Mouse (Mus musculus) stomach, embryonic 15.5 days (tissue): ENCODE results near the gene Slc16a11. TPM values are rescaled to one million over a fixed set of nuclear protein-coding genes. Genes with fewer than 3 reads are reported as not detected.
A peak's percentile ranks its signal among the peaks of the same experiment; 100 is the strongest.

Source experiments
- ATAC-seq: fragments of 200-750 bp; cut with Nextera tagmentation; 2 replicates; pipeline ENCODE4 v1.8.0; 2017; ENCODE audit warnings: low read depth, moderate number of reproducible peaks, moderate TSS enrichment; ENCODE audit not compliant: insufficient read depth, low FRiP score
- H3K27ac ChIP-seq: fragments of 300-500 bp; sonication (generic); 2 replicates; pipeline ENCODE4 v1.5.1; 2015; ENCODE audit warnings: mild to moderate bottlenecking, inconsistent platforms
- H3K27me3 ChIP-seq: fragments of 300-500 bp; sonication (generic); replicated peaks from 2 replicates; pipeline ENCODE4 v1.6.1; 2015; ENCODE audit warnings: inconsistent platforms
- H3K36me3 ChIP-seq: fragments of 300-500 bp; sonication (generic); 2 replicates; pipeline ENCODE4 v1.6.1; 2015; ENCODE audit warnings: inconsistent platforms
- H3K4me1 ChIP-seq: fragments of 300-500 bp; sonication (generic); 2 replicates; pipeline ENCODE4 v1.6.1; 2015; ENCODE audit warnings: inconsistent platforms
- H3K4me2 ChIP-seq: fragments of 300-500 bp; sonication (generic); 2 replicates; pipeline ENCODE4 v1.6.1; 2015; ENCODE audit warnings: mild to moderate bottlenecking, inconsistent platforms
- H3K4me3 ChIP-seq: fragments of 300-500 bp; sonication (generic); replicated peaks from 2 replicates; pipeline ENCODE4 v1.5.1; 2015; ENCODE audit warnings: inconsistent platforms
- H3K9ac ChIP-seq: fragments of 300-500 bp; sonication (generic); 2 replicates; pipeline ENCODE4 v1.6.1; 2015; ENCODE audit warnings: inconsistent platforms
- H3K9me3 ChIP-seq: fragments of 300-500 bp; sonication (generic); 2 replicates; pipeline ENCODE4 v1.6.1; 2016; ENCODE audit warnings: inconsistent platforms
- WGBS: fragments of 180-500 bp; shearing (Covaris S2); methylation state at CpG from one replicate; pipeline ENCODE4 v1.1.7; 2015; 5-methylcytosine and 5-hydroxymethylcytosine counted together
- polyA plus RNA-seq: library from polyadenylated mRNA; unstranded; fragments of >200 nt; fragmentation: Nextera tagmentation; extraction: Ambion mirVana; gene quantifications from 2 replicates; pipeline ENCODE4 v1.2.1, GENCODE M21; 2015

Gene Slc16a11
- polyA plus RNA-seq, 1 experiment from 2014 or later: 2.4 TPM

DNA sequence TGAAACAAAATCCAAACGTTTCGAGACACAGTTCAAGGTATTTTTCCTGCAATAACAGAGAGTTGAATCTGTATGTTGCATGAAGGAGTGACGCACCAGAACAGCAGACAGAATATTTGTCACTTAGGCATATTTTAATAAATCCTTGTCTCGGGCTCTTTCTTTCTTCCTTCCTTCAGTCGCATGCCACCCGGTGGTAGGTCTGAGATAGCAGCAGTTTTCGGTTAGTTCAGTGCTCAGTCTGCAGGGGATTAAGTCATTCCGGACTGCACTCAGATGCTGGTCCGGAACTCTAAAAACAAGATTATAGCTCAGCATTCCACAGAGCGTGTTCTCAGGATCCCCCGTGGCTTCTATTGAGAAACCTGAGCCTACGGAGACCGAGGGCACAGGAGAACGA is 33.2 kb upstream of the Slc16a11 start:
- 35% methylated on average over 14 of the region's 14 CpGs for WGBS
- no peak overlapping the region for H3K9ac ChIP-seq
- H3K4me2 ChIP-seq: no peak overlapping the region
- no peak for ATAC-seq
- no peak overlapping the region for H3K4me3 ChIP-seq
- H3K9me3 ChIP-seq: no peaks in the 10 kb centered on the region
- H3K27ac ChIP-seq: no peak overlapping the region
- H3K36me3 ChIP-seq: no peaks in the 10 kb centered on the region
- H3K27me3 ChIP-seq: no peaks in the 10 kb centered on the region
- no peaks in the 10 kb centered on the region for H3K4me1 ChIP-seq

DNA sequence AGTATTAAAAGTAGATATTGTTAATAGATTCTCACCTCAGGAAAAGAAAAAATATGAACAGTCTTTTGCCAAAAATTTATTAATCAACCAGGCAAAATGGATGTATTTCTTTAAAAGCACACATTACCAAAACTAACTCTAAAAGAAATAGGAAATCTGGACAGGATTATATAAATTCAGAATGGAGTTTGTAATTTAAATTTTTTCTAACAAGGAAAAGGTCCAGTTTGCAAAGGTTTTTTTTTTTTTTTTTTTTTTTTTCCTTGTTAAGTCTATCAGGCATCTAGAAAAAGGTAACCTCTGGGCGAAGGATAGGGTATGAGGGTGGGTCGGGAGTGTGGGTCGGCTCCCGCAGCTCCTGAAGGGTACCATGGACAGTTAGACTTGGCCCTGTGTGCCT is 32.1 kb upstream of the Slc16a11 start:
- H3K36me3 ChIP-seq: no peaks in the 10 kb centered on the region
- no peak overlapping the region for H3K4me2 ChIP-seq
- no peaks in the 10 kb centered on the region for H3K27me3 ChIP-seq
- 85% methylated on average over 4 of the region's 4 CpGs for WGBS
- no peak for ATAC-seq
- no peak overlapping the region for H3K4me3 ChIP-seq
- H3K27ac ChIP-seq: no peak overlapping the region
- no peak overlapping the region for H3K9ac ChIP-seq
- no peaks in the 10 kb centered on the region for H3K4me1 ChIP-seq
- H3K9me3 ChIP-seq: no peaks in the 10 kb centered on the region

DNA sequence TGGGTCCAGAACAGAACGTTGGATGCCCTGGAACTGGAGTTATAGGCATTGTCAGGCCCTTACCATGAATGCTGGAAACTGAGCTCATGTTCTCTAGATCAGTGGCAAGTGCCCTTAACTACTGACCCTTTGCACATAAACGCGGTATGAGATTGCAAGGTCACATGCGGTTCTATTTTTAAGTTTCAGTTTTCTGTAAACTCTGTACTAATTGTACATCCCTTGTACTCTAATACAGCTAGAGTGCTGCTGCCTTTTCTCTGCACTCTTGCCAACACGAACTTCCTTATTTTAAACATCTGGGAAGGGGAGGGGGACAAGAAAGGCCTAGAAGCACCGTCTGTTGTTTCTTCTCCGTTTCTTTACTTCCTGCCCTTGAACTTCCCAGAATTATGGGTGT is 27.4 kb upstream of the Slc16a11 start:
- H3K4me2 ChIP-seq: no peak overlapping the region

DNA sequence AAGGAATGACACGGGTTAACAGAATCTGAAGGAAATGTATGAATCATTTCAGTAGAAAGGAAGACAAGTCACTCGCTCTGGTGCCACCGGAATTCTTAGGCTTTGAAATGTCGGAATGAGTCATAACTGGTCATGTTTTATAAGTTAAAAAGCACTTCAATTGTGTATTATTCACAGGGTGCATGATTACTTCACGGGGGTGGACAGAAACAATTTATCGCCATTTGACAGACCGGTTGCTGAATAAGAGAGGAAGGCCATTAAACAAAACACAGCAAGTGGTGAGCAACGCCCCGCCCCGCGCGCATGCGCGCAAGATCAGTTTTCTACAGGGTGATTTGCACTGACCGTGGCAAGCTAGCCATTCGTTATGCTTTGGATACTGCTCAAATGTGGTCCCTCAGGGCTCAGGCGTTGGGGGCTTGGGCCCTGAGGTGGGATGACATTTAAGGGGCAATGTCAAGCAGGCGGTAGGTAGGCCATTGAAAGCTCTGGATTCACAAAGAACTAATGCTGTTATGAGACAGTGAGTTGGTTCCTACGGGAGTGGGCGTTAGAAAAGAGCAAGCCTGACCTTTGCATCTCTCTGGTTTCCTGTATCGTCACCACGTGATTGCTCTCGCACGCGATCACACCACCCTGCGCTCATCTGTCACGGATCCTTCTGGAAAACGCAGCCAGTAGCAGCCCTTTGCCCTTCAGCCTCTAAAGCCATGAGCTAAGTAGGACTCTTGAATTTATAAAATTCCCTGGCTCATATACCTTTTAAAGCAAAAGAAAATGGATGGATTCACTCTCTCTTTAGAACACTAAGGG is 23.0 kb upstream of the Slc16a11 start:
- 79% methylated on average over 28 of the region's 28 CpGs for WGBS
- Histone ChIP-seq H3K4me3 (no peak overlapping the region), H3K36me3 (no peaks in the 10 kb centered on the region), H3K4me2 (no peak overlapping the region), H3K9me3 (no peaks in the 10 kb centered on the region), H3K27me3 (no peaks in the 10 kb centered on the region), H3K27ac (peak overlapping the region; percentile 6; the same call in 1 of the 2 replicates), H3K4me1 (no peaks in the 10 kb centered on the region), H3K9ac (no peak overlapping the region)
- no peak; the same call in 1 of the 2 replicates for ATAC-seq

More for the DNA sequence above, 27.4 kb upstream of the Slc16a11 start:
- H3K9ac ChIP-seq: no peak overlapping the region
- ATAC-seq: no peak
- no peaks in the 10 kb centered on the region for H3K27me3 ChIP-seq
- 54% methylated on average over 7 of the region's 7 CpGs for WGBS
- no peaks in the 10 kb centered on the region for H3K9me3 ChIP-seq
- H3K4me3 ChIP-seq: no peak overlapping the region
- H3K36me3 ChIP-seq: no peaks in the 10 kb centered on the region
- no peak overlapping the region for H3K27ac ChIP-seq
- no peaks in the 10 kb centered on the region for H3K4me1 ChIP-seq

DNA sequence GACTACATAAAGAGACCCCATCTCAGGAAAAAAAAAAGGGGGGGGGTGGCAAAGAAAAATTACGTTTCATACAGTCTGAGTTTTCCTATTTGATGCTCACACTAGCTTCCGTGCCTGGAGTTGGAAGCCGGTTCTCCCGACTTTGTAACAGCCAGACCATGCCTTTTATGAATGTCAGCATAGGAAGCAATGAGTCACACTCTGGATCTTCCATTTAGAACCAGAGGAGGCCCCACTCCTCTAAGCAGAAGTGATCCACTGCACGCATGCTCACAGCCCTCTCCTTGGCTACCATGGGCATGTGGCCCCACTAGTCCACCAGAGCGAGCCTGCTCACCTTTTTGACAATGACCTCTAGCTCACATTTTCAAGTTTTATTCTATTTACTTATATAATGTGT is 21.4 kb upstream of the Slc16a11 start:
- ATAC-seq: no peak
- no peak overlapping the region for H3K4me2 ChIP-seq
- no peaks in the 10 kb centered on the region for H3K9me3 ChIP-seq
- no peak overlapping the region for H3K4me3 ChIP-seq
- H3K9ac ChIP-seq: no peak overlapping the region
- no peaks in the 10 kb centered on the region for H3K27me3 ChIP-seq
- no peaks in the 10 kb centered on the region for H3K36me3 ChIP-seq
- H3K27ac ChIP-seq: no peak overlapping the region
- no peaks in the 10 kb centered on the region for H3K4me1 ChIP-seq
- WGBS: 71% methylated on average over 6 of the region's 6 CpGs

DNA sequence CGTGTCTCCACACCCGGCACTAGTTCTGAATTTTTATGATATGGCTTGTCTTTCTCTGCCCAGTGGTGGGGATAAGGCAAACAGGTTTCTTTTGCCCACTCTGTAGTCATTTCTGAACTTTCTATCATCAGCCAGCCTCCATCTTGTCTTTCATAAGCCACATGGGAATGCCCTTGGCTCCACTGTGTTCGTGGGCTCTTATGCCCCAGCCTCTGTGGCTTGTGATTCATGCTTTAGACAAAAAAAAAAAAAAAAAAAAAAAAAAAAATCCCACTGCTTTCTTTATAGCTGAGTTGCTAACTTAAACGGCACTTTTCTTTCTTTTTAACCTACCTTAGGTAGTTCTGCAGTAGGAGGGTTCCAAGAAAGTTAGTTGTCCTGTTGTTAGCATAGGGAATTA is 20.4 kb upstream of the Slc16a11 start:
- H3K4me2 ChIP-seq: no peak overlapping the region
- H3K36me3 ChIP-seq: no peaks in the 10 kb centered on the region
- no peaks in the 10 kb centered on the region for H3K9me3 ChIP-seq
- ATAC-seq: no peak
- no peak overlapping the region for H3K4me3 ChIP-seq
- H3K9ac ChIP-seq: no peak overlapping the region
- 73% methylated on average over 4 of the region's 4 CpGs for WGBS
- H3K4me1 ChIP-seq: no peaks in the 10 kb centered on the region
- H3K27me3 ChIP-seq: no peaks in the 10 kb centered on the region
- H3K27ac ChIP-seq: no peak overlapping the region

DNA sequence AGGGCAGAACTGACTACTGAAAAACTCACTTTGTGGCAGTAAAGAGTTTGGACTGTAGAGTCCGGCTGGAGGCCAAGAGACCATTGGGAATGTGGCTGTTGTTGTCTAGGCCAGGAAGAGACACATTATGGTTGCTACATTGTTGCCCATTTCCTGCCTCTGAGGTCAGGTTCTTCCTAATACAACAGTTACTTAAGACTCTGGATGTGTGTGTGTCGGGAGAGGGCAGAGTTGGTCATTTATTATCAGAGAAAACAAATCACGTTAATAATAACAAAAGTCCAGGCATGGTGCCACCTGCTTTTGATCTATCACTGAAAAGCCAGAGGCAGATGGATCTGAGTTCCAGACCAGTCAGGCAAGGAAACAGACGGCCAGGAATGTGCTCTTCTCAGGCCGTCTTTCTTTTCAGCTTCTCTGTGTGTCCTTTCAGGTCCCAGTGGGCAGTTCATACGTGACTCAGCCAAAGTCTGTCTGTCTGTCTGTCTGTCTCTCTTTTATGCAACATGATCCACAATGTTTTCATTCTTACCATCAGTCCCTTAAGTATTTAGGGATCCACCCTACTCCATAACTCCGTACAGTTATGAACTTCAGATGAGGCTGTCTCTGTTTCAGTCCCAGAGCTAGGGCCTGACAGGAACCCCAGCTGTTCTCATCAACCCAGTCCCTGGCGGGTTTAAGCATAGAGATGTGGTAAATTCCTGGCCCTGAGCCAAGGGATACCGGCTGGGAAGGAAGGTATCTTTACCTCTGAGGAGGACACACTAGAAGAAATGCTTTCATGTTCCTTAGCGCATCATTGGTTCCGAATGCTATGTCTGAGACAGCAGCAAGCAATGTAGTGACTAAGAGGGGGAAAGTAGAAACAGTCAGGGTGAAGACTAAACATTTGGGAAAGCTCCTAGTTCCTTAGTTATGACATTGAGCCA is 18.9 kb upstream of the Slc16a11 start:
- Histone ChIP-seq H3K9ac (no peak overlapping the region), H3K27ac (no peak overlapping the region), H3K9me3 (no peaks in the 10 kb centered on the region), H3K4me1 (no peaks in the 10 kb centered on the region), H3K36me3 (no peaks in the 10 kb centered on the region), H3K4me3 (no peak overlapping the region), H3K27me3 (no peaks in the 10 kb centered on the region), H3K4me2 (no peak overlapping the region)
- 33% methylated on average over 11 of the region's 11 CpGs for WGBS
- no peak for ATAC-seq

DNA sequence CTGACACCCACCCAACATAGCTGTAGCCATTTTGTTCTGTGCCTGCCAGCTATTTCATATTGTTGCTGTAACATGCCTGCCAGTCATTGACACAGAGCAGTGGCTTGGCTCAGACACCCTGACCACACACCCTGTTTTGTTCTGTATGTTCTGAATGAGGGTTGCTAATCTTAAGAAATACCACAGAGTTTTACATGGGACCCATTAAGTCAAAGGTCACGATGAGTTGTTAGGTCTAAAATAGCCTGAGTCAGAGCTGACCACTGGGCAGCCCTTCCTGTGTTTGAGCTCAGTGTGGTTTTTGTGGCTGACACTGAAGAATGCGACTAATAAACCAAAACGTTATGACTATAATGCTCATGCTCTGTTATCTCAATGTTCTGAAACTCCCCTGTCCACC is 14.2 kb upstream of the Slc16a11 start:
- H3K4me1 ChIP-seq: no peaks in the 10 kb centered on the region
- no peaks in the 10 kb centered on the region for H3K27me3 ChIP-seq
- no peak overlapping the region for H3K9ac ChIP-seq
- H3K9me3 ChIP-seq: no peaks in the 10 kb centered on the region
- WGBS: 79% methylated on average over 3 of the region's 3 CpGs
- no peaks in the 10 kb centered on the region for H3K36me3 ChIP-seq
- no peak overlapping the region for H3K27ac ChIP-seq
- no peak overlapping the region for H3K4me3 ChIP-seq
- H3K4me2 ChIP-seq: no peak overlapping the region
- ATAC-seq: no peak

DNA sequence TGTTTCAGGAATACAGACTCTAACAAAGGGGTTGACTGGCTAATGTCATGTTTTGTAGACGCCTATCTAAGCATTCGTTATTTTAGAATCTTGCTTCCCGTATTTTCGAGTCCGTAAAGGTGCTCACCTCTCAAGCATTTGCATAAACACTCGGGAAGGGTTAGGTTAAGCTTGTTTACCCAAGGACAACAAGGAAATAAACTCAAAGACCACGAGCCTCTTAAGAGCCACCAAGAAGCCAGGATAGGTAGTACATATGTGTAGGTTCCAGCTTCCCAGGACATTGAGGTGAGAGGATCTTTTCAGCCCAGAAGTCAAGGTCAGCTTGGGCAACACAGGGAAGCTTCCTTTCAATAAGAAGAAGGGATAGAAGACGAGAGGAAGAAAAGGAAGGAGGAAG is 13.4 kb upstream of the Slc16a11 start:
- Histone ChIP-seq H3K27ac (no peak overlapping the region), H3K36me3 (no peaks in the 10 kb centered on the region), H3K9me3 (no peaks in the 10 kb centered on the region), H3K9ac (no peak overlapping the region), H3K4me3 (no peak overlapping the region), H3K27me3 (no peaks in the 10 kb centered on the region), H3K4me2 (no peak overlapping the region), H3K4me1 (no peaks in the 10 kb centered on the region)
- 71% methylated on average over 8 of the region's 8 CpGs for WGBS
- ATAC-seq: no peak

DNA sequence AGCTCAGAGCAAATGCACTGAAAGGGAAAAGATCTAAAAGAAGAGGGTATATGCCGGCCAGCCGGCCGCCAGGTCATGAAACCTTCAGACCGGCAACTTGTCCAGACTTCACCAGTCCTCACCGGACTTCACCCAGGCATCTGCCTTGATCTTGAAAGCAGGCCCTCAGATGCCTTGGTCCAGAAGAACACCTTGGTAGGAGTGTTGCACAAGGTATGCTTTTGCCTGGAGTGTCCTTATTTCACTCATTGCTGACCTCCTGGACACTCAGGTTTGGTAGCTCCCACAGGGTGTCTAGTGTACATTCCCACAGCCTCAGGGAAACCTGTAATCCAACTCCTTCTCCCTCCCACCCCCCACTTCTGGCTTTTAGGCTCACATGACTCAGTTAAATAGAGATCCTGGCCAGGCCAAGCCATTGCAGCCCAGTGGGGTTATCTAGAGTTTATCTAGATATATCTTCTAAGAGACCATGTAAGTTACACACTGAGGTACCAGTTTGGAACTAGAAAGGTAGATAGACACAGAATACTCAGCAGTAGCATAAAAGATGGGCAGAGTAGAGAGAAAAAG is 12.4 kb upstream of the Slc16a11 start:
- H3K27ac ChIP-seq: no peak overlapping the region
- H3K9me3 ChIP-seq: no peaks in the 10 kb centered on the region
- ATAC-seq: no peak
- no peak overlapping the region for H3K4me3 ChIP-seq
- H3K9ac ChIP-seq: no peak overlapping the region
- no peaks in the 10 kb centered on the region for H3K36me3 ChIP-seq
- no peak overlapping the region for H3K4me2 ChIP-seq
- no peaks in the 10 kb centered on the region for H3K4me1 ChIP-seq
- no peaks in the 10 kb centered on the region for H3K27me3 ChIP-seq
- WGBS: 90% methylated on average over 5 of the region's 5 CpGs

DNA sequence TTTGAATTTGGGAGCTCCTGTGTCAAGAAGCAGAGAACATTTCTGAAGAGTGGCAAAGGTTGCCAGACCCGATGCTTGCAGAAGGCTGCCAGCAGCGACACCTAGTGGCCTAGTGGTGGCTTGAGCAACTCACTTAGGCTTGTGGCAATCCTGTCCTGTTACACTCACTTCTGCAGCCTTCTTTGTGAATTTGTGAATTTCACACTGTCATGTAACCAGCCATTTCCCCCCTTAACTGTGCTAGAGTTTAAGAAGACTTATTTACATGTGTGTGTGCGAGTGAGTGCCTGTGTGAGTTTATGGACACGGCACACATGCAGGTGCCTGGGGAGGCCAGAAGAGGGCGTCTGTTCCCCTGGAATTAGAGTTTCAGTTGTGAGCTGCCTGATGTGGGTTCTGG is 10.9 kb upstream of the Slc16a11 start:
- Histone ChIP-seq H3K27me3 (no peaks in the 10 kb centered on the region), H3K36me3 (no peaks in the 10 kb centered on the region), H3K9me3 (no peaks in the 10 kb centered on the region), H3K4me3 (no peak overlapping the region), H3K27ac (no peak overlapping the region), H3K9ac (no peak overlapping the region), H3K4me1 (no peaks in the 10 kb centered on the region), H3K4me2 (no peak overlapping the region)
- WGBS: 32% methylated on average over 5 of the region's 5 CpGs
- ATAC-seq: peak; percentile 60; the same call in 1 of the 2 replicates

DNA sequence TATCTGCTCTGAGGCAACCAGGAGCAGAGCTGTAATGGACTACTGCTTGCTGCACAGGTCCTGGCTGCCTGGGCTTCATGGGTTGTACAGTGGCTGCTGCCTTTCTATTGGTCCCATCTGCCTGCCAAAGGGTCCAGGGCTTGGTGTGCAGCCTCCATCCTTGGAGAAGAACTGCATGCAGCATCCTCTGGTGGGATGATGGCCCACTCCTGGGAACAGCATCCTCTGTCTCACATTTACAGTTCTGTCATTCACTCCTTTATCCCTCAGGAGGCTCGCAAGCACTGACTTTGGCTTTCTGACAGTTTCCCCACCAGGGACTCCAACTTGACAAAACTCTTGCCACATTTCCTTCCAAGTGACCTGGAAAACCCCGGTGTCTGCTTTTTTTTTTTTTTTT is 5.8 kb upstream of the Slc16a11 start:
- H3K36me3 ChIP-seq: no peaks in the 10 kb centered on the region
- no peaks in the 10 kb centered on the region for H3K9me3 ChIP-seq
- WGBS: 73% methylated on average over 2 of the region's 2 CpGs
- H3K4me1 ChIP-seq: no peaks in the 10 kb centered on the region
- H3K9ac ChIP-seq: no peak overlapping the region
- H3K27me3 ChIP-seq: no peaks in the 10 kb centered on the region
- H3K4me2 ChIP-seq: no peak overlapping the region
- no peak overlapping the region for H3K4me3 ChIP-seq
- ATAC-seq: no peak
- H3K27ac ChIP-seq: no peak overlapping the region
